Mouse (Mus musculus) gastrocnemius, postnatal 10 days (tissue): Measurements from ENCODE around the gene Cacna1c. TPM values are rescaled to one million over a fixed set of nuclear protein-coding genes. Genes with fewer than 3 reads are reported as not detected.

ENCODE experiments used
- DNase-seq: peaks from one replicate; pipeline ENCODE4 v3.0.0; 2021; ENCODE audit warnings: mixed read lengths
- total RNA-seq, 2 experiments: library from RNA; stranded (reverse); gene quantifications; 2 replicates each; pipeline ENCODE4 v1.2.3; 2021

Cacna1c gene
- total RNA-seq, 2 experiments from 2014 or later = 5.2 to 7.3 TPM

- DNase-seq = no peak
Observed at GRCm38 (mm10) chr6:119052801-119053200, 143.4 kb downstream of the Cacna1c start.

GRCm38 (mm10) chr6:119052366-119052765, 143.9 kb downstream of the Cacna1c start:
- DNase-seq = no peak

- DNase-seq = no peak
Observed at GRCm38 (mm10) chr6:119051721-119052120, 144.5 kb downstream of the Cacna1c start.

- no peak for DNase-seq
Observed at GRCm38 (mm10) chr6:119047340-119047739, 148.9 kb downstream of the Cacna1c start.

- DNase-seq = no peak
Observed at GRCm38 (mm10) chr6:119045498-119045897, 150.7 kb downstream of the Cacna1c start.

- DNase-seq = no peak
Observed at GRCm38 (mm10) chr6:119044148-119044547, 152.1 kb downstream of the Cacna1c start.

GRCm38 (mm10) chr6:119042803-119043202, 153.4 kb downstream of the Cacna1c start:
- no peak for DNase-seq

GRCm38 (mm10) chr6:119040961-119041360, 155.3 kb downstream of the Cacna1c start:
- no peak for DNase-seq

- no peak for DNase-seq
Observed at GRCm38 (mm10) chr6:119039815-119040214, 156.4 kb downstream of the Cacna1c start.

GRCm38 (mm10) chr6:119039293-119039692, 156.9 kb downstream of the Cacna1c start:
- no peak for DNase-seq

GRCm38 (mm10) chr6:119037815-119038214, 158.4 kb downstream of the Cacna1c start:
- no peak for DNase-seq

- DNase-seq = no peak
Observed at GRCm38 (mm10) chr6:119037047-119037446, 159.2 kb downstream of the Cacna1c start.

- DNase-seq = no peak
Observed at GRCm38 (mm10) chr6:119035361-119035760, 160.9 kb downstream of the Cacna1c start.

GRCm38 (mm10) chr6:119034947-119035346, 161.3 kb downstream of the Cacna1c start:
- no peak for DNase-seq

GRCm38 (mm10) chr6:119027880-119028279, 168.3 kb downstream of the Cacna1c start:
- DNase-seq = no peak

GRCm38 (mm10) chr6:119022850-119023249, 173.4 kb downstream of the Cacna1c start:
- DNase-seq = no peak

GRCm38 (mm10) chr6:119021226-119021625, 175.0 kb downstream of the Cacna1c start:
- DNase-seq = no peak

- DNase-seq = no peak
Observed at GRCm38 (mm10) chr6:119018956-119019355, 177.3 kb downstream of the Cacna1c start.

GRCm38 (mm10) chr6:119018256-119018655, 178.0 kb downstream of the Cacna1c start:
- DNase-seq = no peak

GRCm38 (mm10) chr6:119017498-119017897, 178.7 kb downstream of the Cacna1c start:
- no peak for DNase-seq

GRCm38 (mm10) chr6:119015346-119015745, 180.9 kb downstream of the Cacna1c start:
- no peak for DNase-seq

- DNase-seq = no peak
Observed at GRCm38 (mm10) chr6:119013168-119014098, 182.8 kb downstream of the Cacna1c start.

- DNase-seq = no peak
Observed at GRCm38 (mm10) chr6:119010875-119011274, 185.3 kb downstream of the Cacna1c start.

GRCm38 (mm10) chr6:119009526-119009925, 186.7 kb downstream of the Cacna1c start:
- no peak for DNase-seq
